Mouse (Mus musculus) midbrain, embryonic 10.5 days (tissue): Measurements from ENCODE around the gene Aldh4a1. TPM values are rescaled to one million over a fixed set of nuclear protein-coding genes. Genes with fewer than 3 reads are reported as not detected.
A peak's percentile ranks its signal among the peaks of the same experiment; 100 is the strongest.

ENCODE experiments used
- DNase-seq: peaks from one replicate; pipeline ENCODE4 v3.0.0-alpha.2; 2017; ENCODE audit warnings: low spot score
- H3K27ac ChIP-seq: fragments of 300-500 bp; sonication (generic); replicated peaks from 2 replicates; pipeline ENCODE4 v1.5.1; 2016; ENCODE audit warnings: mild to moderate bottlenecking
- H3K27me3 ChIP-seq: fragments of 300-500 bp; sonication (generic); 2 replicates; pipeline ENCODE4 v1.6.1; 2016; ENCODE audit warnings: low read depth, mild to moderate bottlenecking; ENCODE audit not compliant: poor library complexity, severe bottlenecking
- H3K36me3 ChIP-seq: fragments of 300-500 bp; sonication (generic); 2 replicates; pipeline ENCODE4 v1.6.1; 2016; ENCODE audit warnings: mild to moderate bottlenecking, moderate library complexity
- H3K4me1 ChIP-seq: fragments of 300-500 bp; sonication (generic); 2 replicates; pipeline ENCODE4 v1.6.1; 2016
- H3K4me3 ChIP-seq: fragments of 300-500 bp; sonication (generic); 2 replicates; pipeline ENCODE4 v1.5.1; 2016; ENCODE audit warnings: mild to moderate bottlenecking, moderate library complexity
- H3K9me3 ChIP-seq: fragments of 300-500 bp; sonication (generic); replicated peaks from 2 replicates; pipeline ENCODE4 v1.6.1; 2016; ENCODE audit warnings: mild to moderate bottlenecking
- WGBS: fragments of 180-500 bp; shearing (Covaris S2); methylation state at CpG from one replicate; pipeline ENCODE4 v1.1.7; 2016; 5-methylcytosine and 5-hydroxymethylcytosine counted together
- polyA plus RNA-seq: library from polyadenylated mRNA; unstranded; fragments of >200 nt; fragmentation: Nextera tagmentation; extraction: Ambion mirVana; gene quantifications from 2 replicates; pipeline ENCODE4 v1.2.1, GENCODE M21; 2016

Gene Aldh4a1
- polyA plus RNA-seq, 1 experiment from 2014 or later = 24.2 TPM

DNA sequence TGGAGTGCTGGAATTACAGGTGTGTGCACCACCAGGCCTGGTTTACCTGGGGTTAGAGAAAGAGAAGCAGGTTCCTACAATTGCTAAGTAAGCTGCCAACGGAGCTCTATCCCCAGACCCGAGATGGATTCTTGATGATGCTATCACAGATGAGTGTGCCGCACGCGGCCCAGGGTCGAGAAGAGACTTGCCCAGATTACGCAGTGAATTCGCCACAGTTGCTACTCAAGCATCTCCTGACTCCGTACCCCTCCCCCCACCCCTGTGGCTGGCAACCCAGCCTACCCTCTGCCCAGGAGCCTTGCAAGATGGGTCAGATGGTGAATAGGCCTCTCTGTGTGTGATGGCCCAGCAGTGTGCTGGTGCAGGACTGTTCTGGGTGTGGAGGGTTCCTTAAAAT lies 26.0 kb upstream of the Aldh4a1 start:
- no peaks in the 10 kb centered on the region for H3K36me3 ChIP-seq
- peaks cover 6% of the 10 kb centered on the region; the same call in 1 of the 2 replicates for H3K27me3 ChIP-seq
- no peak for DNase-seq
- peak overlapping the region; percentile 85 for H3K27ac ChIP-seq
- 35% methylated on average over 9 of the region's 9 CpGs for WGBS
- H3K4me1 ChIP-seq = peaks cover 80% of the 10 kb centered on the region
- H3K4me3 ChIP-seq = no peak overlapping the region
- no peaks in the 10 kb centered on the region for H3K9me3 ChIP-seq

DNA sequence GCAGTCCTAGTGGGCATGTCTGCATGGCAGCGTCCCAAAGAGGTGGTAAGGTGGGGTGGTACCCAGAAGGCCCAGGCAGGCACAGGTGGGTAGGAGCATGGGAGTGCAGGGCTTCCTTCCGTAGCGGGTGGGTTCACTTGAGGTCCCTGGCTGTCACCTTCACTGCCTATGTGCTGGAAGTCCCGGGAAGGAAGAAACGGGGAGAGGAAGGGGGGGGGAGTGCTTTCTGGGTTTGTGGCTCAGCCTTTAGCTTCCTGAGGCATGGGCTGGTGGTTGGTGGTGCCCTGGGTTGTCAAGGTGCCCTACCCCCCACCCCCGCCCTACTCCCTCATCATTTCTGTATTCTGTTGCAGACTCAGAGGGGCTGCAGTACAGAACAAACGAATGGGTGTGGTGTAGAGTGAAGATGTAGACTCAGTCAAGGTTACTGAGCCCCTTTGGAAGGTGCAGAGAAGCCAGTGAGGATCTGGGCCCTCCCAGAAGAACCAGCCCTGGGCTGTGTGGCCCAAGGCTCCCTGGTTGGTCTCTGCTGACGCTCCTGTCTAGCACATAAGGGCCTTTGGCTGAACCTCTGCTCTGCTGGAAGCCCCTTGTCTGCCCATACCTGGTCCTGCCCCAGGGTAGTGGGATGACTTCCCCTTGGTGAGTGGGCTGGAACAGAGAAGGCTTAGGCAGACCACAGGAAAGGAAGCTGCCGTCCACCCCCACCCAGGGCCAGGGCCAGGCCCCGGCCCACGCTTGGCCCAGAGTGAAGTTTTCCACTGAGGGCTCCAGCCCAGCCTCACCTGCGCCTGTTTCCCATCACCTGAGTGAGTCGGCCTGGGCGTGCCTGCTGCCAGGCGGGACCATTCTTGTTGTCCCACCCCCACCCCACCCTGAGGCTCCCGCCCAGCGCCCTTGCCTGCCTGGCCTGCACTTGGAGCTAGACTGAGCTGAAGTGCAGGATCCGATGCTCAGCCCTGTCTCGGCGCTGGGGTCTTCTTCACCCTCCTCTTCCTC lies 25.1 kb upstream of the Aldh4a1 start:
- Histone ChIP-seq H3K27me3 (peaks cover 6% of the 10 kb centered on the region; the same call in 1 of the 2 replicates), H3K9me3 (no peaks in the 10 kb centered on the region), H3K27ac (peak overlapping the region; percentile 85), H3K4me1 (peaks cover 85% of the 10 kb centered on the region), H3K4me3 (no peak overlapping the region), H3K36me3 (no peaks in the 10 kb centered on the region)
- DNase-seq = no peak
- WGBS = 63% methylated on average over 20 of the region's 20 CpGs

DNA sequence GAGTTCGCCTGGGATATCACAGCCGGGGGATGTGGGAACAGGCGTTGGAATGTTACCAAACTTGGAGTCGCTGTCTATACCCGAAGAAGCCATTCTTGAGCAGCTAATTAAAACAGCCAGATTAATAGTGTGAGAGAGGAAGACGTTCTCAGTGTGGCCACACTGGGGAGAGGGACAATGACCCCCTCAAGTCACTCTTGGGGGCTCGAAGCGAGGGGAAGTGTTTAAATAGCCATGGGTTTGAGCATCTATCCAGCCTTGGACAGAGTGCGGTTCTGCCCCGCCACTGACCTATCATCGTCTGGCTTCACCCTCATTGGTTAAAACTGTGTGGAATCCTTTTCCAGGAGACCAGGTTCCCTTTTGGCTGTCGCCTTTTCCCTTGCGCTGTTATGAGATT lies 24.3 kb upstream of the Aldh4a1 start:
- Histone ChIP-seq H3K9me3 (no peaks in the 10 kb centered on the region), H3K27me3 (peaks cover 6% of the 10 kb centered on the region; the same call in 1 of the 2 replicates), H3K36me3 (no peaks in the 10 kb centered on the region), H3K4me3 (peak overlapping the region; percentile 45; the same call in 1 of the 2 replicates), H3K27ac (peak overlapping the region; percentile 85), H3K4me1 (peaks cover 85% of the 10 kb centered on the region)
- DNase-seq = no peak
- WGBS = 41% methylated on average over 13 of the region's 13 CpGs

DNA sequence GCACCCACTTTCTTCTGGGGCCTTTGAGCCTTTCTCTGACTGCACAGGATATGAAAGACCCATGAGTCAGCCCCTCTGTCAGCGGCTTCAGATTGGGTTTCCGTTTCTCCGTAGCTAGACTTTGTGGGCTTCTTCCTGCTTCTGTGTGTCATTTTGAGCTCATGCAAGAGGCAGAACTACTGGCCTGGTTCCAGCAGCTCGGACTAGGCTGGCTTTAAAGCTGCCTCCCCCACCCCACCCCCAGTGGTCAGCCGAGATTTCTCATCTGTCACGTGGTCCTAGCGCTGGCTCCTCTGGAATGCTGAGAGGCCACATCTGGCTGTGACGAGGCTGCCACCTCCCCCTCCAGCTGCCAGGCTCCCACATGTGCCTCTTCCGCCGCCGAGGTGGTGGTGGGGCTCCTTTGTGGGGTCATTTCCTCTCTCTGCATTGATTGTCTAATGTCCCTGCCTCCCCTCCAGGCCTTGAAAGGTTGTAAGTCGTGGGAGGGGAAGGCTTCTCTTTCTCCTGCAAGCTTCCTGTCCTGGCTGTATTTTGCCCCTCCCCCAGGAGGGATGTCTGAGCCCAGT lies 23.6 kb upstream of the Aldh4a1 start:
- DNase-seq = peak; percentile 87
- no peaks in the 10 kb centered on the region for H3K36me3 ChIP-seq
- H3K4me3 ChIP-seq = peak overlapping the region; percentile 45
- H3K27me3 ChIP-seq = peaks cover 6% of the 10 kb centered on the region; the same call in 1 of the 2 replicates
- WGBS = 1% methylated on average over 12 of the region's 12 CpGs
- H3K4me1 ChIP-seq = peaks cover 81% of the 10 kb centered on the region
- H3K9me3 ChIP-seq = no peaks in the 10 kb centered on the region
- H3K27ac ChIP-seq = peak overlapping the region; percentile 85

DNA sequence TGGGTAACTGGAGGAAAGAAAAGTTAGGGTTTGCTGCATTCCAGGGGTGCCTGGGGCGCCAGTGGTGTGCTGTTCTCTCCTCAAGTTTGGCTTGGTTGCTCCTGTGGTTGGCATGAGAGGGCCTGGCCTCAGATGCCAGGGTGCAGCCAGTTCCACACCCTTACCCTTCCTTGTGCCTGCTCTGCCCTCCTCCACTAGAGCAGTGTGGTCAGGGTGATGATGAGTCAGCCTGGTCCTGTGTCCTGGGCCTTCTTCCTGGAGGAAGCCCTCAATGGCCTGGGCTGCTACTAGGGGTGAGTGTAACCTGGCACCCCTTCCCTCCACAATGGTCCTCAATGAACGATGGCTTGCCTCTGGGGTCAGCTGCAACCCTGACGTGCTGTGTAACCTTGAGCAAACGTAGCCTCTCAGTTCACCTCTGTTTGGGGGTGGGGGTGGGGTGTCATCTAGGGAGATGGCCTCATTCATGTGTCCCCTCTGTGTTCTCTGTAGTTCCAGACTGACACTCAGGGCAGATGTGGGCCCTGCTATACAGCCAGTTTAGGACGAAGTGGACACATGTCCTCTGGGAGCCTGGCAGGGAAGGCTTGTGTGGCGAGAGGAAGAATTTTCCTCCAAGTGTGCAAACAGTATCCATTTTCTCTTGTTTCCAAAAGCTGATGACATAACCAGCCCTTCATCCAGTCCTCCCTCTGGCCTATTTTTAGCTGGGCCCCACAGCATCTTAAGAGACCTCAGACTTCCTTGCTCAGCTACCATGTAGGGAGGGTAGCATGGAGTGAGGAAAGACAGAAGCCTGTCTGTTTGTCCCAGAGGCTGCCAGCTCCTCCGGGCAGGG lies 20.9 kb upstream of the Aldh4a1 start:
- Histone ChIP-seq H3K4me1 (peaks cover 57% of the 10 kb centered on the region), H3K4me3 (no peak overlapping the region), H3K27me3 (peaks cover 6% of the 10 kb centered on the region; the same call in 1 of the 2 replicates), H3K9me3 (no peaks in the 10 kb centered on the region), H3K36me3 (peaks cover 17% of the 10 kb centered on the region), H3K27ac (peak overlapping the region; percentile 55)
- no peak for DNase-seq
- WGBS = 74% methylated on average over 7 of the region's 7 CpGs

DNA sequence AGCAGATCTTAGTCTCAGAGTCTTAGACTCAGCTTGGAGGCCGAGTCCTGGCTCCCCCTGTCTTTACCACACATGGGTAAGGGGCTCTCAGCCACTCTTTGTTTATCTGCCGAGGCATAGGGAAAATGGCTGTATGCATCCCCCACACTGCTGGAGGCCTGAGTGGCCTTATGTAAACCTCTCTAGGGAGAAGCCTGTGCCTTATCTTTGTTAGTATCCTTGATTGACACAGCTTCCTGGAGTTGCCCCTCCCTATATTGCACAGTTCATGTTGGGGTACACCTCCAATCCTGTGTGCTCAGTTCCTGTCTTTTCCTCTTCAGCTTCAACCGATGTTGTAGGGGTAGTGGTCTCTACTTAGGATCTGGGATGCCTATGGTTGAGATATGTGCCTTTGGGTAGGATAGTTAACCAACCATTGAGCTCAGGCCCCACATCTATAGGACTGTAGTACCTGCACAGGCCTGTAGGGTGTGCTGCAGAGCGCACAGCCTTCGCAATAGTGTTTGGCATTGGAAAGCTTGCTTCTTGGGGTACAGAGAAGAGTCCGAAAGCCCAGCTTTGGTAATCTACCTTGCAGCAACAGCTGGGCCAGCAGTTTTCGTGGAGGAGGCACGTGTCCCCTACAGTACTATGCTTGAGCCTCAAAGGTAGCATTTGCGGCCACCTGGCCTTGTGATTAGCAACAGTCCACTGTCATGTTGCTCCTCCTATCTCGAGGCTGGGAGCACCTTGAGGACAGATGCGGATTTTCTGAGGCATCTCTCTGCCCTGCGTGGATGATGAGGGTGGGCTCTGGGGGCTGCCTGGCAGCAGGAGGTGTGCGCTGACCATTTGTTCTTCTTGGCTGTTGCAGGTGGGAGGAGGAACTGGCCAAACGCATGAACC lies 20.1 kb upstream of the Aldh4a1 start, which contains the start of gene Gm21969:
Gm21969 (plus strand) TSS at position 830 of the 888 bp plus-strand sequence.
- H3K27me3 ChIP-seq = peaks cover 6% of the 10 kb centered on the region; the same call in 1 of the 2 replicates
- H3K9me3 ChIP-seq = no peaks in the 10 kb centered on the region
- peaks cover 48% of the 10 kb centered on the region for H3K4me1 ChIP-seq
- H3K27ac ChIP-seq = peak within 1 kb of the TSS; percentile 55; the same call in 1 of the 2 replicates
- no peak within 1 kb of the TSS for H3K4me3 ChIP-seq
- WGBS = 51% methylated on average over 14 of the region's 14 CpGs
- H3K36me3 ChIP-seq = peaks cover 18% of the 10 kb centered on the region
- peak; percentile 63 for DNase-seq

DNA sequence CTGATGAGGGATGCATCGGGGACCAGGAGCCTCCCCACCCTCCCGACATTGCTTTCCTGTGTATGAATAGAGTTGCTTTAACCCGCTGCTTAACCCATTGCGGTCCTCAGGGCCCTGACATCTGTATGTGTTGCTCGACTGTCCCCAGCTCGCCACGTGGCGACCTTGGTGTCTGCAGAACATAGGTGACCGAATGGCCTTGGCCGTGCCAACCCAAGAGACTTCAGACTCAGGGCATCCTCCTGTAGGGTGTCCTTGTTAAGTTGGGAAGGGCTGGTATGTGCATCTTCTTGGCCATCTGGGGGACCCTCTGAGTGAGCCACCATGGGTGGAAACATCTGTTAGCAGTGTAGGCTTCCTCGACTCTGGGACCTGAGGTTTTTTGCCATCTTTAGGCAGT lies 17.4 kb upstream of the Aldh4a1 start:
- H3K4me1 ChIP-seq = peaks cover 26% of the 10 kb centered on the region
- DNase-seq = no peak
- no peaks in the 10 kb centered on the region for H3K9me3 ChIP-seq
- no peak overlapping the region for H3K27ac ChIP-seq
- H3K4me3 ChIP-seq = no peak overlapping the region
- 84% methylated on average over 11 of the region's 11 CpGs for WGBS
- H3K36me3 ChIP-seq = peaks cover 21% of the 10 kb centered on the region
- H3K27me3 ChIP-seq = no peaks in the 10 kb centered on the region

DNA sequence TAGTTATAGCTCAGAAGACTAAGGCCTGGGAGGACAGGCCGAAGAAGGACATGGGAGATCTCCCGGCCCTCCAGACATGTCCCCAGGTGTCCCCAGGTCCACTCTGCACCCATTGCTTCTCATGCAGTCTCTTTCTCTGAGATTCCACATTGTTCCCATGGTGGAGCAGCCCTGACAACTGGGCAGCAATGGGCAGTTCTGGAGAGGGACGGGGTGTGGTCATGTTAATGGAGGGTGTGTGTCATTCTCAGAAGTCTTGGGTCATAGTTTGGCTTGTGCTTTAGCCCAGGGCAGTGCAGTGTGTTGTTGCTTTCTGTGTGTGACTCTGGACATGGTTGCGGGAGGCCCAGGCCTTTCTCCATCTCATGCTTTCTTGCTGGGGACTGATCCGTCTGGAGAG lies 15.9 kb upstream of the Aldh4a1 start:
- Histone ChIP-seq H3K4me3 (no peak overlapping the region), H3K4me1 (peaks cover 28% of the 10 kb centered on the region), H3K9me3 (no peaks in the 10 kb centered on the region), H3K27ac (no peak overlapping the region), H3K36me3 (peaks cover 21% of the 10 kb centered on the region), H3K27me3 (no peaks in the 10 kb centered on the region)
- DNase-seq = no peak
- 95% methylated on average over 5 of the region's 5 CpGs for WGBS

DNA sequence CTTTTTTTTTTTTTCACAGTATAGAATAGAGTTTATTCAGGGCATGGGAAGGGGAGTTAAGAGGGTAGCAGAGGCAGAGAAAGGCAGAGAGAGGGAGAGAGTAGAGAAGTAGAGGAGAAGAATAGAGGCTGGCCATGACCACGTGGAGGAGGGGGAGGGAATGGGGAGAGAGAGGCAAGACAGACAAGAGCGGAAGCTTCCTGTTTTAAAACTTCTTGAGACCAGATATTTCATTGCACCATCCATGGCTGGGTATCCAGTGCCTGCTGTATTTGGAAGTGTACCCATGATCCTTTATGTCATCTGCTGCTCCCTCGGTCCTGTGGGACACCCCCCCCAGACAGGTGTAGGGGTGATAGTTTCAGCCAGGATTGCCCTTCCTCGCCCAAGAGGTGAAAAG lies 13.7 kb upstream of the Aldh4a1 start:
- H3K27me3 ChIP-seq = no peaks in the 10 kb centered on the region
- H3K27ac ChIP-seq = no peak overlapping the region
- H3K36me3 ChIP-seq = peaks cover 37% of the 10 kb centered on the region
- peaks cover 9% of the 10 kb centered on the region for H3K9me3 ChIP-seq
- 74% methylated on average over 4 of the region's 4 CpGs for WGBS
- H3K4me1 ChIP-seq = peaks cover 14% of the 10 kb centered on the region
- no peak overlapping the region for H3K4me3 ChIP-seq
- DNase-seq = no peak

DNA sequence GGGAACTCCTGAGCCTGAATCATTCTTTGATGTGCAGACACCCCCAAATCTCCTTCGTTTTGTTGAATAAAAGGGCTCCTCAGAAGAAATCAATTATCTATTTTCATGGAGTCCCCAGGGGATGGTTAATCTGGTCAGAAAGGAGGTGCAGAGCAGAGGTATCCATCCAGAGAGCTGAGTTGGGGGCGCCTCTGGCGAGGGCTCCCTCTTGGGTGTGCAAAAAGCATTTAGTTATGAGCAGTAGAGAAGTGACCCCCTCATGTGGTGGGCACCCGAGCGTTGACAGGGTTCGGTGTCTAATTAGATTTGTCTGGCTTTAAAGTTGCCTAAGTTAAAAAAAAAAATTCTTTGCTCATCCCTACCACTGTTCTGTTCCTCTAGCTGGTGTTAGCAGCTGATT lies 11.7 kb upstream of the Aldh4a1 start:
- H3K27me3 ChIP-seq = no peaks in the 10 kb centered on the region
- no peak for DNase-seq
- H3K27ac ChIP-seq = peak overlapping the region; percentile 52
- WGBS = 58% methylated on average over 6 of the region's 6 CpGs
- no peak overlapping the region for H3K4me3 ChIP-seq
- H3K4me1 ChIP-seq = peaks cover 26% of the 10 kb centered on the region
- peaks cover 17% of the 10 kb centered on the region for H3K9me3 ChIP-seq
- peaks cover 46% of the 10 kb centered on the region for H3K36me3 ChIP-seq

DNA sequence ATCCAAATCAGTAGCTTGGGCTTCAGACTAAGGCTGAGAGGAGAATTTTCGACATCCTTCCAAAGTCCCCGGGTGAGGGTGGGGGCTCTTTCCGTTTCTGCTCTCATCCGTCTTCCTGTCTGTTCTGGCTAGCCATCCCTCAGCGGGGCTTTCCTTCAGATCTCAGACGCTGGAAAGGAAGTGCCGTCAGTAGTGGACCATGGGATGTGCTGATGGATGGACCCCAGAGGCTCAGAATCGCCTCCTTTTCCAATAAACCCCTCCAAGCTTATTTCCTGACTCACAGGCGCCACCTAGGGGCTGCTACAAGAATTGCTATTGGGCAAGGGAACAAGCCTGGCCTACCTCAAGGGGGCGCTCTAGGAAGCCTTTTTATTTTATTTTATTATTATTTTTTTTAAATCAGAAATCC lies 11.1 kb upstream of the Aldh4a1 start:
- Histone ChIP-seq H3K9me3 (peaks cover 17% of the 10 kb centered on the region), H3K4me1 (peaks cover 32% of the 10 kb centered on the region), H3K36me3 (peaks cover 43% of the 10 kb centered on the region), H3K27ac (peak overlapping the region; percentile 52), H3K4me3 (peak overlapping the region; percentile 28; the same call in 1 of the 2 replicates), H3K27me3 (no peaks in the 10 kb centered on the region)
- peak; percentile 85 for DNase-seq
- 10% methylated on average over 10 of the region's 10 CpGs for WGBS
